Mouse (Mus musculus) liver, embryonic 13.5 days (tissue): ENCODE measurements around the gene Ostm1. TPM values are rescaled to one million over a fixed set of nuclear protein-coding genes. Genes with fewer than 3 reads are reported as not detected.

Experiments
- ATAC-seq: fragments of 200-750 bp; cut with Nextera tagmentation; 2 replicates; pipeline ENCODE4 v1.8.0; 2017; ENCODE audit warnings: low read depth, mild to moderate bottlenecking, moderate number of reproducible peaks, moderate library complexity
- DNase-seq: peaks from one replicate; pipeline ENCODE4 v3.0.0; 2022
- H3K27ac ChIP-seq: fragments of 300-500 bp; sonication (generic); 2 replicates; pipeline ENCODE4 v1.5.1; 2015; ENCODE audit warnings: moderate library complexity, mild to moderate bottlenecking, inconsistent platforms
- H3K27me3 ChIP-seq: fragments of 300-500 bp; sonication (generic); 2 replicates; pipeline ENCODE4 v1.6.1; 2015; ENCODE audit warnings: mild to moderate bottlenecking, inconsistent platforms
- H3K36me3 ChIP-seq: fragments of 300-500 bp; sonication (generic); 2 replicates; pipeline ENCODE4 v1.6.1; 2015; ENCODE audit warnings: mild to moderate bottlenecking, inconsistent platforms
- H3K4me1 ChIP-seq: fragments of 300-500 bp; sonication (generic); replicated peaks from 2 replicates; pipeline ENCODE4 v1.6.1; 2015; ENCODE audit warnings: inconsistent platforms
- H3K4me2 ChIP-seq: fragments of 300-500 bp; sonication (generic); 2 replicates; pipeline ENCODE4 v1.6.1; 2015; ENCODE audit warnings: inconsistent platforms, mild to moderate bottlenecking, moderate library complexity
- H3K4me3 ChIP-seq: fragments of 300-500 bp; sonication (generic); replicated peaks from 2 replicates; pipeline ENCODE4 v1.5.1; 2015; ENCODE audit warnings: mild to moderate bottlenecking, inconsistent platforms
- H3K9ac ChIP-seq: fragments of 300-500 bp; sonication (generic); 2 replicates; pipeline ENCODE4 v1.6.1; 2015; ENCODE audit warnings: mild to moderate bottlenecking, inconsistent platforms
- H3K9me3 ChIP-seq: fragments of 300-500 bp; sonication (generic); replicated peaks from 2 replicates; pipeline ENCODE4 v1.6.1; 2016; ENCODE audit warnings: inconsistent platforms
- WGBS: fragments of 180-500 bp; shearing (Covaris S2); methylation state at CpG from one replicate; pipeline ENCODE4 v1.1.7; 2015; ENCODE audit not compliant: insufficient replicate concordance; 5-methylcytosine and 5-hydroxymethylcytosine counted together
- polyA plus RNA-seq: library from polyadenylated mRNA; unstranded; fragments of >200 nt; fragmentation: Nextera tagmentation; extraction: Ambion mirVana; gene quantifications from 2 replicates; pipeline ENCODE4 v1.2.1, GENCODE M21; 2015

The Ostm1 gene
- 15.6 and 18.4 TPM in 2 replicates for polyA plus RNA-seq

GRCm38 (mm10) chr10:42583157-42583872, at the start of gene Ostm1, which contains the start of gene Nr2e1:
Gene Ostm1 (plus strand): TSS chr10:42583822.
Gene Nr2e1 (minus strand): TSS chr10:42583632.
- DNase-seq (no peak), ATAC-seq (no peak)
- no peak within 1 kb of the TSS for H3K9ac ChIP-seq
- H3K4me3 ChIP-seq = peak within 1 kb of the TSS; percentile 10; the same call in 1 of the 2 replicates
- 2% methylated on average over 43 of the region's 43 CpGs for WGBS
- no peak within 1 kb of the TSS for H3K27ac ChIP-seq
- H3K36me3 ChIP-seq = no peaks in the 10 kb centered on the region
- 0 out of 2 replicates have a peak within 1 kb of the TSS, but pooled peaks have one; percentile 19 for H3K4me2 ChIP-seq
- H3K27me3 ChIP-seq = peaks cover 100% of the 10 kb centered on the region
- peaks cover 23% of the 10 kb centered on the region for H3K4me1 ChIP-seq
- H3K9me3 ChIP-seq = no peaks in the 10 kb centered on the region

DNA sequence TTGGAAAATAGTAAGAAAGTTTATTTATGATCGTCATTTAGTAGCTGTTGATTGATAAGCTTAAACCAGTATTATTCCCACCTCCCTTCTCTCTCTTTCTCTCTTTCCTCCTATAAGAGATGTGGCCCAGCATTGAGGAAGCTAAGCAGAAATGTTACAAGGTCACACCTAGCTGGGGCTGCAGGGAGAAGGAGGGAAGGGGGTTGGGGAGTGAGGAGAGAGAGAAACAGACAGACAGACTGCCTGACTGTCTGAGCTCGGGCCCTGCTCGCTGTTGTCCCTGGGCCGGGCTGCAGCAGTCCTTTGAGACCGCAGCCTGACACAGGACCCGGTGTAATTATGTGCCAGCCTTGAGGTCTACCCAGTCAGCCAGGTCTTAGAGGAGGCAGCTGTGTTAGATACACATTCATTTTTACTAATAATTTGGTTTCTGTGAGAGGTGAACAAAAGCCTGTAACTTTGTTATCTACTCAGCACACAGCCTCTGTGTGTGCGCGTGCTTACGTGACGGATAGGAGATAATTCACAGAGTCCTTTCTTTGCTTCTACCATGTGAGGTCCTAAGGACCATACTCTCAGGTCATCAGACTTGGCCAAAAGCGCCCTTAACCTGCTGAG, 49.7 kb upstream of the Ostm1 start:
- DNase-seq (peak; percentile 64), ATAC-seq (peak; percentile 81)
- H3K27ac ChIP-seq = peak overlapping the region; percentile 97
- peaks cover 56% of the 10 kb centered on the region for H3K36me3 ChIP-seq
- no peaks in the 10 kb centered on the region for H3K9me3 ChIP-seq
- WGBS = 18% methylated on average over 11 of the region's 11 CpGs
- H3K27me3 ChIP-seq = no peaks in the 10 kb centered on the region
- peak overlapping the region; percentile 29 for H3K4me3 ChIP-seq
- H3K9ac ChIP-seq = peak overlapping the region; percentile 70
- peaks cover 89% of the 10 kb centered on the region for H3K4me1 ChIP-seq
- H3K4me2 ChIP-seq = peak overlapping the region; percentile 64

- 23% methylated on average over 9 of the region's 9 CpGs for WGBS
- DNase-seq (peak; percentile 81), ATAC-seq (peak; percentile 91)
- Histone ChIP-seq H3K9me3 (no peaks in the 10 kb centered on the region), H3K9ac (peak overlapping the region; percentile 64), H3K4me2 (peak overlapping the region; percentile 70), H3K4me1 (peaks cover 78% of the 10 kb centered on the region), H3K4me3 (peak overlapping the region; percentile 33), H3K36me3 (peaks cover 29% of the 10 kb centered on the region), H3K27ac (peak overlapping the region; percentile 97), H3K27me3 (no peaks in the 10 kb centered on the region)
These were observed 45.9 kb upstream of the Ostm1 start for GRCm38 (mm10) chr10:42537571-42538316.

GRCm38 (mm10) chr10:42545707-42546503, 37.7 kb upstream of the Ostm1 start:
- H3K27me3 ChIP-seq = peaks cover 12% of the 10 kb centered on the region
- H3K36me3 ChIP-seq = no peaks in the 10 kb centered on the region
- ATAC-seq = peak; percentile 56; the same call in 1 of the 2 replicates
- no peak overlapping the region for H3K4me3 ChIP-seq
- H3K4me1 ChIP-seq = peaks cover 34% of the 10 kb centered on the region
- WGBS = 58% methylated on average over 6 of the region's 6 CpGs
- H3K4me2 ChIP-seq = no peak overlapping the region
- DNase-seq = no peak
- 0 out of 2 replicates have a peak overlapping the region, but pooled peaks have one; percentile 25 for H3K27ac ChIP-seq
- H3K9ac ChIP-seq = no peak overlapping the region
- H3K9me3 ChIP-seq = no peaks in the 10 kb centered on the region

- Histone ChIP-seq H3K9me3 (no peaks in the 10 kb centered on the region), H3K27ac (0 out of 2 replicates have a peak overlapping the region, but pooled peaks have one; percentile 25), H3K36me3 (no peaks in the 10 kb centered on the region), H3K9ac (no peak overlapping the region), H3K4me1 (peaks cover 34% of the 10 kb centered on the region), H3K27me3 (peaks cover 18% of the 10 kb centered on the region), H3K4me2 (no peak overlapping the region), H3K4me3 (no peak overlapping the region)
- WGBS = 76% methylated on average over 3 of the region's 3 CpGs
- DNase-seq (peak; percentile 50), ATAC-seq (peak; percentile 83)
These were observed 37.1 kb upstream of the Ostm1 start for GRCm38 (mm10) chr10:42546507-42546906.

GRCm38 (mm10) chr10:42559581-42560200, 23.9 kb upstream of the Ostm1 start:
- no peak overlapping the region for H3K4me3 ChIP-seq
- WGBS = 51% methylated on average over 5 of the region's 5 CpGs

GRCm38 (mm10) chr10:42562272-42562671, 21.4 kb upstream of the Ostm1 start:
- no peak overlapping the region for H3K4me2 ChIP-seq
- H3K27me3 ChIP-seq = peaks cover 86% of the 10 kb centered on the region
- H3K9ac ChIP-seq = no peak overlapping the region
- no peak overlapping the region for H3K27ac ChIP-seq
- H3K4me1 ChIP-seq = 0 out of 2 replicates have a peak, but pooled peaks cover 4% of the 10 kb centered on the region
- H3K9me3 ChIP-seq = no peaks in the 10 kb centered on the region
- 2% methylated on average over 12 of the region's 12 CpGs for WGBS
- DNase-seq = peak; percentile 46
- ATAC-seq = 0 out of 2 replicates have a peak, but pooled peaks have one; percentile 45
- no peaks in the 10 kb centered on the region for H3K36me3 ChIP-seq
- H3K4me3 ChIP-seq = no peak overlapping the region

More at GRCm38 (mm10) chr10:42559581-42560200, 23.9 kb upstream of the Ostm1 start:
- ATAC-seq (no peak), DNase-seq (no peak)
- Histone ChIP-seq H3K9me3 (no peaks in the 10 kb centered on the region), H3K27me3 (peaks cover 71% of the 10 kb centered on the region), H3K4me2 (no peak overlapping the region), H3K4me1 (0 out of 2 replicates have a peak, but pooled peaks cover 4% of the 10 kb centered on the region), H3K9ac (no peak overlapping the region), H3K27ac (no peak overlapping the region), H3K36me3 (no peaks in the 10 kb centered on the region)

GRCm38 (mm10) chr10:42572567-42572966, 11.1 kb upstream of the Ostm1 start:
- DNase-seq = no peak
- Histone ChIP-seq H3K4me2 (no peak overlapping the region), H3K9ac (no peak overlapping the region), H3K9me3 (no peaks in the 10 kb centered on the region), H3K27ac (no peak overlapping the region), H3K4me1 (no peaks in the 10 kb centered on the region), H3K27me3 (peaks cover 98% of the 10 kb centered on the region), H3K36me3 (no peaks in the 10 kb centered on the region), H3K4me3 (no peak overlapping the region)
- no peak for ATAC-seq
- WGBS = 4% methylated on average over 20 of the region's 20 CpGs

- Histone ChIP-seq H3K36me3 (no peaks in the 10 kb centered on the region), H3K4me3 (no peak overlapping the region), H3K27ac (no peak overlapping the region), H3K9me3 (no peaks in the 10 kb centered on the region), H3K4me2 (no peak overlapping the region), H3K4me1 (no peaks in the 10 kb centered on the region), H3K27me3 (peaks cover 98% of the 10 kb centered on the region), H3K9ac (no peak overlapping the region)
- no peak for DNase-seq
- ATAC-seq = no peak
- 4% methylated on average over 15 of the region's 15 CpGs for WGBS
These were observed 10.7 kb upstream of the Ostm1 start for GRCm38 (mm10) chr10:42572971-42573370.

- H3K9ac ChIP-seq = no peak overlapping the region
- H3K9me3 ChIP-seq = no peaks in the 10 kb centered on the region
- H3K4me3 ChIP-seq = no peak overlapping the region
- peaks cover 3% of the 10 kb centered on the region; the same call in 1 of the 2 replicates for H3K4me1 ChIP-seq
- H3K36me3 ChIP-seq = no peaks in the 10 kb centered on the region
- no peak overlapping the region for H3K27ac ChIP-seq
- no peak overlapping the region for H3K4me2 ChIP-seq
- peaks cover 99% of the 10 kb centered on the region for H3K27me3 ChIP-seq
- DNase-seq (no peak), ATAC-seq (no peak)
- WGBS = 4% methylated on average over 10 of the region's 10 CpGs
These were observed 9.0 kb upstream of the Ostm1 start for GRCm38 (mm10) chr10:42574639-42575038.
